Mouse (Mus musculus) limb, embryonic 14.5 days (tissue): Measurements from ENCODE around the gene Metap2. TPM values are rescaled to one million over a fixed set of nuclear protein-coding genes. Genes with fewer than 3 reads are reported as not detected.

Experiments
- ATAC-seq: fragments of 200-750 bp; cut with Nextera tagmentation; 2 replicates; pipeline ENCODE4 v1.8.0; 2017; ENCODE audit warnings: low read depth, moderate number of reproducible peaks, moderate TSS enrichment; ENCODE audit not compliant: low FRiP score
- DNase-seq: peaks from one replicate; pipeline ENCODE4 v3.0.0-alpha.2; 2015; ENCODE audit warnings: low spot score
- H3K27ac ChIP-seq: fragments of 300-500 bp; sonication (generic); replicated peaks from 2 replicates; pipeline ENCODE4 v1.5.1; 2014; ENCODE audit warnings: low read depth, mild to moderate bottlenecking, low read length, moderate library complexity, mixed read lengths
- H3K27me3 ChIP-seq: fragments of 300-500 bp; sonication (generic); 2 replicates; pipeline ENCODE4 v1.6.1; 2014; ENCODE audit warnings: low read length, mixed read lengths; ENCODE audit not compliant: control insufficient read depth, insufficient read depth
- H3K36me3 ChIP-seq: fragments of 300-500 bp; sonication (generic); 2 replicates; pipeline ENCODE4 v1.6.1; 2014; ENCODE audit warnings: mild to moderate bottlenecking, low read length, moderate library complexity, mixed read lengths; ENCODE audit not compliant: control insufficient read depth, insufficient read depth
- H3K4me1 ChIP-seq: fragments of 300-500 bp; sonication (generic); 2 replicates; pipeline ENCODE4 v1.6.1; 2014; ENCODE audit warnings: antibody characterized with exemption, low read length, mixed read lengths; ENCODE audit not compliant: control insufficient read depth, insufficient read depth
- H3K4me2 ChIP-seq: fragments of 300-500 bp; sonication (generic); replicated peaks from 2 replicates; pipeline ENCODE4 v1.6.1; 2014; ENCODE audit warnings: low read depth, mild to moderate bottlenecking, low read length, moderate library complexity; ENCODE audit not compliant: severe bottlenecking
- H3K4me3 ChIP-seq: fragments of 300-500 bp; sonication (generic); replicated peaks from 2 replicates; pipeline ENCODE4 v1.5.1; 2014; ENCODE audit warnings: low read length
- H3K9ac ChIP-seq: fragments of 300-500 bp; sonication (generic); 2 replicates; pipeline ENCODE4 v1.6.1; 2014; ENCODE audit warnings: mild to moderate bottlenecking, low read depth, low read length, moderate library complexity; ENCODE audit not compliant: severe bottlenecking
- H3K9me3 ChIP-seq: fragments of 300-500 bp; sonication (generic); 2 replicates; pipeline ENCODE4 v1.6.1; 2016; ENCODE audit warnings: low read length; ENCODE audit not compliant: control insufficient read depth
- POLR2A ChIP-seq: fragments of 200-500 bp; IDR thresholded peaks from 2 replicates; pipeline ENCODE4 v1.8.0; 2012; ENCODE audit warnings: inconsistent platforms, mild to moderate bottlenecking, moderate library complexity, borderline replicate concordance; ENCODE audit not compliant: insufficient read depth, insufficient read length; ENCODE audit errors: extremely low read depth
- WGBS: fragments of 180-500 bp; shearing (Covaris S2); extraction: QIAGEN DNeasy Blood & Tissue Kit; methylation state at CpG from one replicate; pipeline ENCODE4 v1.1.7; 2014; 5-methylcytosine and 5-hydroxymethylcytosine counted together
- polyA plus RNA-seq, 2 experiments: library from polyadenylated mRNA; depleted of rRNA in 1 of 2; stranded (reverse) in 1 of 2; unstranded in 1 of 2; fragments of >200 nt; fragmentation: Nextera tagmentation in 1 of 2; extraction: Ambion mirVana in 1 of 2; gene quantifications; 2 replicates each; pipeline versions ENCODE4 v1.2.1 to v1.2.3; 2012 to 2014

Gene Metap2
- polyA plus RNA-seq, 2 experiments, result 143 to 182 TPM

DNA sequence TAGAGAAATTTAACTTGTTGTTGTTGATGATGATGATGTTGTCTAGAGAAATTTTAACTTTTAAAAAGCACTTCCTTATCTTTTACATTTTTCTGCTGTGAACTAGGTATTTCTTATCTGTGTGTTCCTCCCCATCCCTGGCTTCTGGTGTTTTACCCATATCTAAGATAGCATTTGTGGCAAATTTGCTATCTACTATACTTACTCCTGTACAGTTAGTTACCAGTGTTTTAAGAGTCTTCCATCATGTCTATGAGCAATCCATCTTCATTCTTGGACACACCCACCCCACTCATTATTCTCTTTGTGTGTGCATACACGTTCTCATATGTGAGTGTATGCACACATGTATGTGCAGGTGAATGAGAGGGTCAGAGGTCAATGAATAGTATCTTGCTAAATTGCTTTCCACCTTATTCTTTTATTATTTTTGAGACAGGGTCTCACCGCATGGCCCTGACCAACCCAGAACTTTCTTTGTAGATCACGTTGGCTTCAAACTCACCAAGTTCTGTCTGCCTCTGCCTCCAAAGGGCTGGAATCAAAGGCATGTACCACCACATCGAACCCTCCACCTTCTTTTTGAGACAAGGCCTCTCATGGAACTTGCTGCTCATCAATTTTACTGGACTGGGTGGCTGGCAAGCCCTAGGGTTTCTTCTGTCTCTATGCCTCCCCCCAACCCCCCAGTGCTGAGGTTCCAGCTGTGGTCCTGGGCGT is 15.4 kb upstream of the Metap2 start:
- no peak overlapping the region for H3K27ac ChIP-seq
- H3K4me2 ChIP-seq, result no peak overlapping the region
- no peaks in the 10 kb centered on the region for H3K9me3 ChIP-seq
- DNase-seq, result no peak
- no peaks in the 10 kb centered on the region for H3K27me3 ChIP-seq
- TF ChIP-seq POLR2A, result no peak
- H3K4me3 ChIP-seq, result no peak overlapping the region
- 84% methylated on average over 5 of the region's 5 CpGs for WGBS
- H3K9ac ChIP-seq, result no peak overlapping the region
- ATAC-seq, result no peak
- H3K36me3 ChIP-seq, result no peaks in the 10 kb centered on the region
- peaks cover 10% of the 10 kb centered on the region; the same call in 1 of the 2 replicates for H3K4me1 ChIP-seq

DNA sequence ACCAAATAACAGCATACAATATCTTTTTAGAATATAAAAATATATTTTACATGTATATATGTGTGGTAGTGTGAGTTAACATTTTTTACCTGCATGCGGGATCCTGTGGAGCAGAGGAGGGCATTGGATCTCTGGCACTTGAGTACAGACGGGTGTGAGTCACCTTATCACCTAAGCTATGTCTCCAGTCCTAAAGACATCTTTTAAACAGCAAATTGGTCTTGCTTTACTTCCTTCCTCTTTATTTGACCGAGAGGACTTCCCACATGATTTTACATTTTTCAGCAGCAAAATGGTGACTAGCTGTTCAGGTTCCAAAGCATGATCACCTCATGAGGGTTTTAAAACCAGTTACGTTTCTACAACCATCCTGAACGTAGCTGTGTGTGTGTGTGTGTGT is 14.4 kb upstream of the Metap2 start:
- H3K9ac ChIP-seq, result no peak overlapping the region
- no peak overlapping the region for H3K27ac ChIP-seq
- DNase-seq (no peak), ATAC-seq (no peak)
- no peaks in the 10 kb centered on the region for H3K36me3 ChIP-seq
- H3K4me2 ChIP-seq, result no peak overlapping the region
- 65% methylated on average over 5 of the region's 5 CpGs for WGBS
- H3K4me1 ChIP-seq, result peaks cover 13% of the 10 kb centered on the region; the same call in 1 of the 2 replicates
- no peaks in the 10 kb centered on the region for H3K27me3 ChIP-seq
- no peaks in the 10 kb centered on the region for H3K9me3 ChIP-seq
- no peak overlapping the region for H3K4me3 ChIP-seq
- TF ChIP-seq POLR2A, result no peak

DNA sequence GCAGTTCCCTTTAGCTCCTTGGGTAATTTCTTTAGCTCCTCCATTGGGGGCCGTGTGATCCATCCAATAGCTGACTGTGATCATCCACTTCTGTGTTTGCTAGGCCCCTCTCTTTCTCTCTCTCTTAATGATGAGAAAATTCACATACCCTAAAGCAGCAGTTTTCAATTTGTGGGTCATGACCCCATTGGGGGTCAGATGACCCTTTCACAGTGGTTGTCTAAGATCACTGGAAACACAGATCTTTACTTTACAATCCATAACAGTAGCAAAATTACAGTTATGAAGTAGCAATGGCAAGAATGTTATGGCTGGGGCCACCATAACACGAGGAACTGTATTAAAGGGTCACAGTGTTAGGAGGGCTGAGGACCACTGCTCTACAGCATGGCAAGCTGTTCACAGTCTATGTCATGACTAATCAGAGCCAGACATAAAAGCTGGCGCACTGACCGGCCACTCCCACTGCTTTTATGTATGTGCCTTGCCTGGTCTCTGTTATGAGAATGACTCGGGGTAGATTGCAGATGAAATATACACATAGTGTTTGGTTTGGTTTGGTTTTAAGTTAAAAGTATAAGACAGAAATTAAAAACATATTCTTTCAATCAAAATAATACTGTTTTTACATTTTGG is 13.0 kb upstream of the Metap2 start:
- H3K36me3 ChIP-seq, result no peaks in the 10 kb centered on the region
- no peak overlapping the region for H3K4me2 ChIP-seq
- WGBS, result 27% methylated on average over 5 of the region's 5 CpGs
- peaks cover 7% of the 10 kb centered on the region; the same call in 1 of the 2 replicates for H3K4me1 ChIP-seq
- no peak for TF ChIP-seq POLR2A
- H3K4me3 ChIP-seq, result no peak overlapping the region
- H3K27ac ChIP-seq, result no peak overlapping the region
- H3K9ac ChIP-seq, result no peak overlapping the region
- H3K9me3 ChIP-seq, result no peaks in the 10 kb centered on the region
- no peaks in the 10 kb centered on the region for H3K27me3 ChIP-seq
- DNase-seq (no peak), ATAC-seq (no peak)

GRCm38 (mm10) chr10:93909015-93909414 is 12.1 kb upstream of the Metap2 start:
- Histone ChIP-seq H3K4me2 (no peak overlapping the region), H3K27me3 (no peaks in the 10 kb centered on the region), H3K36me3 (no peaks in the 10 kb centered on the region), H3K9me3 (no peaks in the 10 kb centered on the region), H3K4me1 (0 out of 2 replicates have a peak, but pooled peaks cover 5% of the 10 kb centered on the region), H3K4me3 (no peak overlapping the region), H3K27ac (no peak overlapping the region), H3K9ac (no peak overlapping the region)
- no peak for ATAC-seq
- DNase-seq, result no peak
- WGBS, result 94% methylated on average over 1 of the region's 1 CpGs
- TF ChIP-seq POLR2A, result no peak

- ATAC-seq, result no peak
- H3K36me3 ChIP-seq, result no peaks in the 10 kb centered on the region
- WGBS, result 87% methylated on average over 7 of the region's 7 CpGs
- H3K9ac ChIP-seq, result no peak overlapping the region
- no peak overlapping the region for H3K4me3 ChIP-seq
- DNase-seq, result no peak
- H3K9me3 ChIP-seq, result no peaks in the 10 kb centered on the region
- H3K4me1 ChIP-seq, result 0 out of 2 replicates have a peak, but pooled peaks cover 5% of the 10 kb centered on the region
- H3K27me3 ChIP-seq, result no peaks in the 10 kb centered on the region
- no peak overlapping the region for H3K27ac ChIP-seq
- TF ChIP-seq POLR2A, result no peak
- no peak overlapping the region for H3K4me2 ChIP-seq
Measured at GRCm38 (mm10) chr10:93908540-93908939, 11.6 kb upstream of the Metap2 start.
